Mouse (Mus musculus): ENCODE results near the gene Fbxo22. TPM values are rescaled to one million over a fixed set of nuclear protein-coding genes. Genes with fewer than 3 reads are reported as not detected.
"Not testable (repeated sequence)": the region's sequence is repeated elsewhere in the genome, so short reads cannot be mapped to it uniquely, and the experiment has no call there.

The Fbxo22 gene
- polyA plus RNA-seq, 1 experiment from 2014 or later = 80.1 TPM

DNA sequence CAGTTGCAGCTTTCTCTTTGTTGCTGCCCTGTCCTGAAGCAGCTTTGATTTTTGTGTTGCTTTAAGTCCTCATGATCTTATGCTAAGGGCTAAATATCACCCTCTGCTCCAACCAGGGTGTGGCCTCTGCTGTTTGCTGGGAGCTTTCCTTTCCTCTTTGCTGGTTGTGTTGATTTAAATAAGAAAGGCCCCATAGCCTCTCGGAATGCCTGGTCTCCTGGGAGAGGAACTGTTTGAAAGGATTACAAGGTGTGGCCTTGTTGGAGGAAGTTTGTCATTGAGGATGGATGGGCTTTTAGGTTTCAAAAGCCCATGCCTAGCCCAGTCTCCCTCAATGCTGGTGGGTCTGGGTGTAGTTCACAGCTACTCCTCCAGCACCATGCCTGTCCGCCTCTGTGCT is 7.4 kb downstream of the Fbxo22 start:
- Histone ChIP-seq H3K9ac (replicated peaks) (no peak overlapping the region), H3K27ac (replicated peaks) (no peak overlapping the region), H3K27me3 (replicated peaks) (no peaks in the 10 kb centered on the region), H3K36me3 (peaks cover 72% of the 10 kb centered on the region), H3K9me3 (replicated peaks) (no peaks in the 10 kb centered on the region), H3K4me2 (no peak overlapping the region), H3K4me3 (replicated peaks) (no peak overlapping the region), H3K4me1 (peaks cover 6% of the 10 kb centered on the region)
- no peak for ATAC-seq (ENCODE audit: low FRiP score)
- WGBS = 59% methylated on average over 2 of the region's 2 CpGs

- peaks cover 85% of the 10 kb centered on the region for H3K36me3 ChIP-seq
- WGBS = 96% methylated on average over 3 of the region's 3 CpGs
- H3K9me3 ChIP-seq (replicated peaks) = no peaks in the 10 kb centered on the region
- no peaks in the 10 kb centered on the region for H3K27me3 ChIP-seq (replicated peaks)
- no peak overlapping the region for H3K27ac ChIP-seq (replicated peaks)
- no peak overlapping the region for H3K4me2 ChIP-seq
- no peak overlapping the region for H3K9ac ChIP-seq (replicated peaks)
- ATAC-seq (ENCODE audit: low FRiP score) = no peak
- H3K4me3 ChIP-seq (replicated peaks) = no peak overlapping the region
- no peaks in the 10 kb centered on the region for H3K4me1 ChIP-seq
Measured at GRCm38 (mm10) chr9:55217381-55217780, 8.7 kb downstream of the Fbxo22 start.

DNA sequence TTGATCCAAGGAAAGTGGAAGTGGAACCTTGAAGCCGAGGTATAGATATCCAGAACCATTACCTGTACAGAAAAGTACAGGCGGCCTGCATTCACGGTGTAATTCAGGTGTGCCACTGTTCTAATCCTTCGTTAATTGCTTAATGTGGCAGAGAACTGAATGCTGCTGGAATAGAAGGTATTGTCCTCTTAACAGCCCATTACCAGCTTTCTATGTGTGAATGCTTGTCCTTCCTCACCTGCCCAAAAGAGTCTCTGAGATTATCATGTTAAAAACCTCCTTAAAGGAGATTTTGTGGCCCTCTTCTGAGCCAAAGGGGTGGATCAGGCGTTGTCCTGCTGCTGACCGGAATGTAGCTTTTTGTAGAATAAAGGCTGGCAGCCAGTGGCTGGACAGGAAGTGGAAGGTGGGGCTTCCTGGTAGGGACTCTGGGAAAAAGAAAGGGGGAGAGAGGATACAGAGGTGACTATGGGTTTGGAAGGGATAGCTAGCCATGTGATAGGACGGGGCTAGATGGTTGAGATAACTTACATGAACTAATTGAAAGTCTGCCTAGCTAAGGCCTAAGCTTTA is 16.5 kb downstream of the Fbxo22 start:
- peaks cover 51% of the 10 kb centered on the region for H3K36me3 ChIP-seq
- H3K9ac ChIP-seq (replicated peaks) = no peak overlapping the region
- ATAC-seq (ENCODE audit: low FRiP score) = no peak
- no peaks in the 10 kb centered on the region for H3K27me3 ChIP-seq (replicated peaks)
- no peak overlapping the region for H3K4me3 ChIP-seq (replicated peaks)
- no peak overlapping the region for H3K27ac ChIP-seq (replicated peaks)
- no peak overlapping the region for H3K4me2 ChIP-seq
- WGBS = 92% methylated on average over 7 of the region's 7 CpGs
- no peaks in the 10 kb centered on the region for H3K9me3 ChIP-seq (replicated peaks)
- peaks cover 10% of the 10 kb centered on the region; the same call in 1 of the 2 replicates for H3K4me1 ChIP-seq

DNA sequence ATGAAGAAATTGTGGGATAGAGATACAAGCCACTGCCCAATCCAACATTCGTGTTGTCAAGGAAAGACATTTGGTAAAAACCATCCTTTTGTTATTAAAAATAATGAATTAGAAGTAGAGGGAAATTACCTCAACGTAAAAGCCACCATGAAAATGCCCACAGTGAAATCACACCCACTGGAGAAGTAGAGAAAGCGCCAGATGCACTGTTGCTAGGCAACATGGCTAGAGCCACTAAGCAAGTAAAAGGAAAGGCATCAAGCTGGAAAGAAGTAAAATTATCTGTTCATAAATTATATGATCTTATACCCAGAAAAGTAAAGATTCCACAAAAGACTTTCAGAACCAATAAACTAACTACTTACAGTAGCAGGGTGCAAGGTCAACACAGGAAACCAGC is 17.5 kb downstream of the Fbxo22 start:
- peaks cover 10% of the 10 kb centered on the region; the same call in 1 of the 2 replicates for H3K4me1 ChIP-seq
- H3K4me3 ChIP-seq (replicated peaks) = no peak overlapping the region
- no peak overlapping the region for H3K9ac ChIP-seq (replicated peaks)
- no peak for ATAC-seq (ENCODE audit: low FRiP score)
- H3K36me3 ChIP-seq = peaks cover 41% of the 10 kb centered on the region
- WGBS = 44% methylated on average over 3 of the region's 3 CpGs
- no peaks in the 10 kb centered on the region for H3K9me3 ChIP-seq (replicated peaks)
- H3K27me3 ChIP-seq (replicated peaks) = no peaks in the 10 kb centered on the region
- no peak overlapping the region for H3K4me2 ChIP-seq
- H3K27ac ChIP-seq (replicated peaks) = peak overlapping the region; percentile 60

DNA sequence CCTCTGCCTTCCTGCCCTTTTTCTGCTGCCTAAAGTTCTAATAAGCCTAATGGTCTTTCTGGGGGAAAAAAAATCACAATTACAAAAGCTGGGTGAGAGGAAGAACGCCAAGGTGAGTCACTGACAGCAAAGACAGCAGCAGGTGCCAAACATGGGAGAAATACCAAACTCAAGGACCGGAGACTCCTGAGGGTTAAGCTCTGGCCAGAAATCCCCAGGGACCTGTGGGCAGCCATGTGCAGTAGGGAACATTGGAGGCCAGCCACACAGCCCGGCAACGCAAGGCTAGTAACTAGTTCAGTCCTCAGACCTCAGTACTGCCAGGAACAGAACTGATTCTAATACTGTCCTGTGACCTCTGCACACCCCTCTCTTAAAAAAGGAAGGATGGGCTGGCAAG is 19.4 kb downstream of the Fbxo22 start:
- H3K36me3 ChIP-seq = peaks cover 22% of the 10 kb centered on the region
- 88% methylated on average over 4 of the region's 4 CpGs for WGBS
- H3K4me3 ChIP-seq (replicated peaks) = no peak overlapping the region
- H3K4me2 ChIP-seq = no peak overlapping the region
- H3K9ac ChIP-seq (replicated peaks) = no peak overlapping the region
- no peaks in the 10 kb centered on the region for H3K9me3 ChIP-seq (replicated peaks)
- H3K4me1 ChIP-seq = peaks cover 10% of the 10 kb centered on the region; the same call in 1 of the 2 replicates
- ATAC-seq (ENCODE audit: low FRiP score) = no peak
- no peak overlapping the region for H3K27ac ChIP-seq (replicated peaks)
- H3K27me3 ChIP-seq (replicated peaks) = no peaks in the 10 kb centered on the region

DNA sequence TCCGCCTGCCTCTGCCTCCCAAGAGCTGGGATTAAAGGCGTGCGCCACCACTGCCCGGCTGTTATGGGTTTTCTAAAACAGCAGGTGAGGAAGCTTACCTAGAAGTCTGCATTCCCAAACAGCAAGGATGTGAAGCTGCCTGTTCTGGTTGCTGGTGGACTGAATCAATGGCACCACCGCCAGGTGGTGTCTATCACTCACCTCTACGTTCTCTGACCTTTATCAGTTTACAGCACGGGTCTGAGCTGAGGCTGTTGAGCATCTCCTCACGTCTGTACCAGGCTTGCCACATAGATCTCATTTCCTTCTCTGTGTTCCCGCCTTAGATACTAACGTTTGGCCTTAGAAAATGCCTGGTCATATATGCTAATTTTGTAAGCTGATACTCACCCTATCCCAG is 20.3 kb downstream of the Fbxo22 start:
- H3K9ac ChIP-seq (replicated peaks) = no peak overlapping the region

GRCm38 (mm10) chr9:55231544-55231943 is 22.8 kb downstream of the Fbxo22 start:
- Histone ChIP-seq H3K9me3 (replicated peaks) (no peaks in the 10 kb centered on the region), H3K4me3 (replicated peaks) (no peak overlapping the region), H3K4me2 (no peak overlapping the region), H3K9ac (replicated peaks) (no peak overlapping the region), H3K36me3 (no peaks in the 10 kb centered on the region), H3K4me1 (0 out of 2 replicates have a peak, but pooled peaks cover under 1% of the 10 kb centered on the region), H3K27me3 (replicated peaks) (no peaks in the 10 kb centered on the region), H3K27ac (replicated peaks) (no peak overlapping the region)
- 66% methylated on average over 6 of the region's 6 CpGs for WGBS
- no peak for ATAC-seq (ENCODE audit: low FRiP score)

More for the DNA sequence above, 20.3 kb downstream of the Fbxo22 start:
- H3K27me3 ChIP-seq (replicated peaks) = no peaks in the 10 kb centered on the region
- peaks cover 10% of the 10 kb centered on the region; the same call in 1 of the 2 replicates for H3K4me1 ChIP-seq
- H3K4me3 ChIP-seq (replicated peaks) = no peak overlapping the region
- no peak overlapping the region for H3K27ac ChIP-seq (replicated peaks)
- peaks cover 13% of the 10 kb centered on the region for H3K36me3 ChIP-seq
- ATAC-seq (ENCODE audit: low FRiP score) = no peak
- H3K4me2 ChIP-seq = no peak overlapping the region
- WGBS = 76% methylated on average over 10 of the region's 10 CpGs
- H3K9me3 ChIP-seq (replicated peaks) = no peaks in the 10 kb centered on the region

DNA sequence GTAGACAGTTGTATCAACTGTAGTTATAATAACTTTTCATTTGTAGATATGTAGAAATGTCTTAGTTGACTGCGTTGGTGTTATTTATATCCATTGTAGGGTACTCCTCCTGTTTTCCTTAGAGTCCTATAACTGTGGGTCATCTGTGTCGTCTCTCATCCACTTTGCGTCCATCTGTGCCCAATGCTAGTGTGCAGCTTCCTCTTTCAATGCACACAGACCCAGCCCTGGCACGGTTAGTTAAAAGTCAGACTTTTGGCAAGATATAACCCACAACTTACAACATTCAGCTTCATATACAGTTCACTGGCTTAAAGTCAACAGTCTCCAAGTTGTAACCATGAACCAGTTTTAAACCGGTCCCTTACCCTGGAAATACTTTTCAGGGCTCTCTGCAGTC is 23.4 kb downstream of the Fbxo22 start:
- no peak overlapping the region for H3K27ac ChIP-seq (replicated peaks)
- H3K4me1 ChIP-seq = no peaks in the 10 kb centered on the region
- H3K4me3 ChIP-seq (replicated peaks) = no peak overlapping the region
- no peak overlapping the region for H3K9ac ChIP-seq (replicated peaks)
- no peak overlapping the region for H3K4me2 ChIP-seq
- no peaks in the 10 kb centered on the region for H3K27me3 ChIP-seq (replicated peaks)
- ATAC-seq (ENCODE audit: low FRiP score) = no peak
- no peaks in the 10 kb centered on the region for H3K36me3 ChIP-seq
- 87% methylated on average over 5 of the region's 5 CpGs for WGBS
- no peaks in the 10 kb centered on the region for H3K9me3 ChIP-seq (replicated peaks)

GRCm38 (mm10) chr9:55232586-55232985 is 23.9 kb downstream of the Fbxo22 start:
- no peak for ATAC-seq (ENCODE audit: low FRiP score)
- 90% methylated on average over 7 of the region's 7 CpGs for WGBS
- no peaks in the 10 kb centered on the region for H3K4me1 ChIP-seq
- no peak overlapping the region for H3K9ac ChIP-seq (replicated peaks)
- H3K36me3 ChIP-seq = no peaks in the 10 kb centered on the region
- H3K27me3 ChIP-seq (replicated peaks) = no peaks in the 10 kb centered on the region
- H3K4me2 ChIP-seq = no peak overlapping the region
- H3K27ac ChIP-seq (replicated peaks) = no peak overlapping the region
- H3K9me3 ChIP-seq (replicated peaks) = no peaks in the 10 kb centered on the region
- no peak overlapping the region for H3K4me3 ChIP-seq (replicated peaks)

- not testable (repeated sequence) for H3K9ac ChIP-seq (replicated peaks); H3K27ac ChIP-seq (replicated peaks); H3K4me1 ChIP-seq; H3K36me3 ChIP-seq; ATAC-seq (ENCODE audit: low FRiP score); H3K4me2 ChIP-seq; H3K27me3 ChIP-seq (replicated peaks); H3K9me3 ChIP-seq (replicated peaks); H3K4me3 ChIP-seq (replicated peaks)
- WGBS = 73% methylated on average over 11 of the region's 11 CpGs
Measured at GRCm38 (mm10) chr9:55233076-55233475, 24.4 kb downstream of the Fbxo22 start.

- Histone ChIP-seq H3K27me3 (replicated peaks) (no peaks in the 10 kb centered on the region), H3K9ac (replicated peaks) (no peak overlapping the region), H3K9me3 (replicated peaks) (no peaks in the 10 kb centered on the region), H3K4me2 (no peak overlapping the region), H3K4me3 (replicated peaks) (no peak overlapping the region), H3K27ac (replicated peaks) (no peak overlapping the region), H3K36me3 (no peaks in the 10 kb centered on the region), H3K4me1 (no peaks in the 10 kb centered on the region)
- no peak for ATAC-seq (ENCODE audit: low FRiP score)
- 76% methylated on average over 13 of the region's 13 CpGs for WGBS
Measured at GRCm38 (mm10) chr9:55236235-55237165, 27.8 kb downstream of the Fbxo22 start.

GRCm38 (mm10) chr9:55240852-55241251 is 32.1 kb downstream of the Fbxo22 start:
- Histone ChIP-seq H3K36me3 (no peaks in the 10 kb centered on the region), H3K9ac (replicated peaks) (no peak overlapping the region), H3K4me3 (replicated peaks) (no peak overlapping the region), H3K9me3 (replicated peaks) (no peaks in the 10 kb centered on the region), H3K27me3 (replicated peaks) (no peaks in the 10 kb centered on the region), H3K4me1 (no peaks in the 10 kb centered on the region), H3K27ac (replicated peaks) (no peak overlapping the region), H3K4me2 (no peak overlapping the region)
- ATAC-seq (ENCODE audit: low FRiP score) = no peak
- WGBS = 93% methylated on average over 5 of the region's 5 CpGs
